Mouse (Mus musculus) ovary, adult 18-20 months (tissue): ENCODE data around the gene 1700123O20Rik.

Experiments used
- DNase-seq: peaks from one replicate; pipeline ENCODE4 v3.0.0; 2022; ENCODE audit warnings: low spot score, mixed read lengths

The 1700123O20Rik gene

GRCm38 (mm10) chr14:54686063-54686521, at the start of gene 1700123O20Rik:
Gene 1700123O20Rik (plus strand): TSS chr14:54686216.
- DNase-seq = peak; percentile 74

- DNase-seq = no peak
These were observed 49.1 kb upstream of the 1700123O20Rik start for GRCm38 (mm10) chr14:54636954-54637353.

- no peak for DNase-seq
These were observed 47.8 kb upstream of the 1700123O20Rik start for GRCm38 (mm10) chr14:54638210-54638609.

- no peak for DNase-seq
These were observed 45.9 kb upstream of the 1700123O20Rik start for GRCm38 (mm10) chr14:54640121-54640520.

- DNase-seq = no peak
These were observed 45.1 kb upstream of the 1700123O20Rik start, which contains the start of gene Gm17606 for GRCm38 (mm10) chr14:54640946-54641304. Gene Gm17606 (plus strand): TSS chr14:54640952.

GRCm38 (mm10) chr14:54641305-54641969, 44.6 kb upstream of the 1700123O20Rik start, which contains the start of gene Cdh24:
Gene Cdh24 (minus strand): TSS chr14:54641364.
- DNase-seq = peak; percentile 89

- no peak for DNase-seq
These were observed 43.6 kb upstream of the 1700123O20Rik start for GRCm38 (mm10) chr14:54642224-54642944.

- DNase-seq = no peak
These were observed 43.0 kb upstream of the 1700123O20Rik start for GRCm38 (mm10) chr14:54643011-54643410.

GRCm38 (mm10) chr14:54644294-54644693, 41.7 kb upstream of the 1700123O20Rik start:
- no peak for DNase-seq

- DNase-seq = no peak
These were observed 39.6 kb upstream of the 1700123O20Rik start for GRCm38 (mm10) chr14:54646455-54646854.

- no peak for DNase-seq
These were observed 38.9 kb upstream of the 1700123O20Rik start for GRCm38 (mm10) chr14:54646898-54647636.

GRCm38 (mm10) chr14:54647900-54648299, 38.1 kb upstream of the 1700123O20Rik start:
- DNase-seq = no peak

GRCm38 (mm10) chr14:54650621-54651454, 35.2 kb upstream of the 1700123O20Rik start:
- peak; percentile 57 for DNase-seq

GRCm38 (mm10) chr14:54651556-54651955, 34.5 kb upstream of the 1700123O20Rik start:
- DNase-seq = no peak

GRCm38 (mm10) chr14:54652787-54653186, 33.2 kb upstream of the 1700123O20Rik start:
- no peak for DNase-seq

GRCm38 (mm10) chr14:54653496-54653895, 32.5 kb upstream of the 1700123O20Rik start:
- peak; percentile 87 for DNase-seq

- DNase-seq = no peak
These were observed 26.0 kb upstream of the 1700123O20Rik start for GRCm38 (mm10) chr14:54660009-54660408.

GRCm38 (mm10) chr14:54664477-54665222, 21.4 kb upstream of the 1700123O20Rik start:
- DNase-seq = no peak

GRCm38 (mm10) chr14:54669381-54669780, 16.6 kb upstream of the 1700123O20Rik start:
- DNase-seq = no peak

- DNase-seq = no peak
These were observed 11.7 kb upstream of the 1700123O20Rik start for GRCm38 (mm10) chr14:54674317-54674716.

GRCm38 (mm10) chr14:54676290-54676689, 9.7 kb upstream of the 1700123O20Rik start:
- DNase-seq = no peak
